Mouse (Mus musculus) MN1 (cell line): ENCODE measurements around the gene Ier5l.

ENCODE experiments used
- DNase-seq: peaks from one replicate; pipeline ENCODE4 v3.0.0-alpha.2; 2016; ENCODE audit warnings: low spot score

Ier5l gene

DNA sequence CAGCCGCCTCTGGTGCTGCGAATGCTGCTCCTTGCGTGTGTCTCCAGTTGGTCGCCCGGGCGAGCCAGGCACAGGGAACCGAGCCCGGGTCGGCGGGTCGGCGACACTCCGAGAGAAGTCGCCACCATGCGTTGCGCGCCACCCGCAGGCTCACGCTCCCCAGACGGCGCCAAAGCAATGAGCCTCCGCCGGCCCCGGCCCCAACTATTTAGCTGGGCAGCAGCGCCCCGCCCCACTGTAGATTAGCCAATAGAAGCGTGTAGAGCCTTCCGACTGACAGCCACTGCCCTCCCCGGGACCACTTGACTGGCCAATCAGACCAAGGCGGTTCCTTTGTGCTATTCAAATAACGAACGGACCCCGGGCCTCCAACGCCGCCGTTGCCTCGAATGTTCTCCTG lies at the start of gene Ier5l:
Gene Ier5l (minus strand): TSS at position 181 of the 400 bp plus-strand sequence.
- DNase-seq, result peak; percentile 87

DNA sequence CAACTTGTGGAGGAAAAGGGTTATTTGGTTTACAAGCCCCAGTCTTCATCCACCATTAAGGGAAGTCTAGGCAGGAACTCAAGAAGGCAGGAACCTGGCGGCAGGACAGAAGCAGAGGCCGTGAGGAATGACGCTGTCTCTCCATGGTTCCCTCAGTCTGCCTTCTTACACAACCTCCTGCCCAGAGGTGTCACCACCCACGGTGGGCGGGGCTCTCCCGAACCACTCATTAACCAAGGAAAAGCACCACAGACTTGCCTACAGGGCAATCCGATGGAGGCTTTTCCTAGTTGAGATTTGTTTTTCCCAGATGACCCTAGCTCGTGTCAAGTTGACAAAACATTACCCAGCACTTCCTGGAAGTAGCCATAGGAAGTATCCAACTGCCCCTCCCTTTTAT lies 49.7 kb upstream of the Ier5l start:
- no peak for DNase-seq

DNA sequence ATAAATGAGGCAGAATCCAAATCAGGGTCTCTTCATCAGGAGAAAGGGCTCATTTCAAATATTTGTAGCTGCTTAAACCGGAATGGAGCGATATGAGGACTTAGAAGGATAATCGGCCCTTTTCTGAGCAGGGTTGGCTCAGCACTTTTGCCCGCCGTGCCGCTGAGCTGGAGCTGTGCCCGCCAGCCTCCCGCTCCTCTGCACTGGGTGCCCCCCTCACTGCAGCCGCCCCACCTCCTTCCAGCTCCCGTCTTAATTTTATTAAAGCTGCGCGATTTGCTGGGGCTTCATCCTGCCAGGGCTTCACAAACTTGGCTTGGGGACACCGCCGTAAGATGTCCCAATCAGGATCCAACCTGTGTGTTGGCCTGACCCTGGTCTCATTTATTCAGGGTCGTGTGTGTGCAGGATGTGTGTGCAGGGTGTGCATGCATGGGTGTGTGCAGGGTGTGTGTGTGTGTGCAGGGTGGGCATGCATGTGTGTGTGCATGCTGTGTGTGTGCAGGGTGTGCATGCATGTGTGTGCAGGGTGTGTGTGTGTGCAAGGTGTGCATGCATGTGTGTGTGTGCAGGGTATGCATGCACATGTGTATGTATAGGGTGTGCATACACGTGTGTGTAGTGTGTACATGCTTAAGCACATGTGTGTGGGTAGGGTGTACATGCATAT lies 36.8 kb upstream of the Ier5l start:
- DNase-seq, result peak; percentile 51

DNA sequence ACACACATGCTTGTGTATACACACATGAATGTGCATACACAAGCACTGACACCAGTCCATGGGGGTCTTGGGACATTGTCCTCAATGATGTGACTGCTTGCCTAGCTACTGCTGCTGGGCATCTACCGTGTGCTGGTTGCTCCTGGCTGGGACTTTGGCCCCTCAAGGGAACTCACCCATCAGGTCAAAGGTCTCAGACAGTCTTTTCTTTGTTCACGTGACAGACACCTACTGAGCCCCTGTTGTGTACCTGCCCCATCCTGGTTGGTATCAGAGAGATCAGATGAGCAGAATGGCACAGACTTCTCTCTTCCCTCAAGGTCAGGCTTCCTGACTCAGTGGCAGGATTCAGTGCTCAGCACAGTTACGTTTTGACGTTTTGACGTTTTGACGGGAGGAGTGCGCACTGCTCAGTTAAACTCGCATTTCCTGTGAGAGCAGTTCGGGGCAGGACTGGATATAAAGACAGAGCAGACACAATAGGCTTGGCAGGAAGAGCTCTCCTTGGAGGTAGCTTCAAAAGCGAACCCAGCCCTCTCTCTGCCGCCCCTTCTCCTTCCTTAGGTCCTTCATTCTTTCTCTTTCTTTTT lies 33.2 kb upstream of the Ier5l start:
- no peak for DNase-seq

DNA sequence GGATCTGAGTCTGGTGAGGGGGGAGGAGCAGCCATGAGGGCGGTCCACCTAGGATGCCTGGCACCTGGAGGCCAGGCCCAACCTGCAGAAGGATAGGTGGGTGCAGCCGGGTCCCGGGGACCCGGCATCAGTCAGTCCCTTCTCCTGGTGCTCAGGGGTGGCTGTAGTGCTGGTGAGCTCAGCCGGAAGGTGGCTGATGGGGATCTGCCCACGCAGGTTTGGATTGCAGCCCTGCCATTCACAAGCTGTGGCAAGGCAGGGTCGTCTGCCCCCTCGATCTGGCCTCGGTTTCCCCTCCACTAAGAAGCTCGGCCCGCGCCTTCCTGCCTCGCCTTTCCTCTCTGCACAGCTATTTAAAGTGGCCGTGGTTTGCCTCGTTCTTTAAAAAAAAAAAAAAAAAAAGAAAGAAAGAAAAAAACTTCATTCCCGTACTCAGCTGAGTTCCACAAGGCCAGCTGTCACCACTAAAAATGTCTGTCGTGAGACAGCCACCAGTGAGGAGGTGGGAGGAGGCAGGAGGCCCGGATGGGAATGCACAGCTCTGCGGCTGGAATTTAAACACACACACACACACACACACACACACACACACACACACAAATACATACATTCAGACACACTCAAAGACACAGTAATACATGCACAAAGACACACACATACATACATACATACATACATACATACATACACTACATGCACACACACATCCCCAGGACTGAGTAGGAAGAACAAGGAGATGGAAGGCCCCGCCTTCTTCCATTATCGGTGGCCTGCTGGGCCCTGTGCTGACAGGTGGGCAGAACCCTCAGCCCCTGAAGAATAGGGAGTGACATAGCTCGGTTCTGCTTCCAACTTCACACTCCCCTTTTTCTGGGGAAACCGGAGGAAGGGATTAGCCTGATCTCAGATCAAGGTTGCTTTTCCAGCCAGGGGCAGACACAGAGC lies 29.9 kb upstream of the Ier5l start:
- DNase-seq, result no peak

DNA sequence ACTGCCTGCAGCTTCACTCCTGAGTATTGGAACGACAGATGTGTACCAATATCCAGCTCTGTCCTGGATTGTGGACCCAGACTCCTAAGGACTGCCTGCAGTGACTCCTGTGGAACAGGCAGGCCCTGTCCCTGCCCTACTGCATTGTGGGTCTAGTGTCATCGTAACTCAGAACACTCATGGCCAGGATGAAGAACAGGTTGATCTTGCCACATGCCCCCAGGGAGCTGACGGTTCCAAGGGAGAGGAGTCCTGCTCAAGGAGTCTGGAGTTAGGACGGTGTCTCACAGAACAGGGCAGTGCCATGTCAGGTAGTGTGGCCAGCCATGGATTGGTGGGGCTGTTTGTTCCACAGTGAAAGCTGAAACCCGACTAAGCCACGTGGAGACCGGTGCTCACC lies 27.7 kb upstream of the Ier5l start:
- DNase-seq, result no peak

DNA sequence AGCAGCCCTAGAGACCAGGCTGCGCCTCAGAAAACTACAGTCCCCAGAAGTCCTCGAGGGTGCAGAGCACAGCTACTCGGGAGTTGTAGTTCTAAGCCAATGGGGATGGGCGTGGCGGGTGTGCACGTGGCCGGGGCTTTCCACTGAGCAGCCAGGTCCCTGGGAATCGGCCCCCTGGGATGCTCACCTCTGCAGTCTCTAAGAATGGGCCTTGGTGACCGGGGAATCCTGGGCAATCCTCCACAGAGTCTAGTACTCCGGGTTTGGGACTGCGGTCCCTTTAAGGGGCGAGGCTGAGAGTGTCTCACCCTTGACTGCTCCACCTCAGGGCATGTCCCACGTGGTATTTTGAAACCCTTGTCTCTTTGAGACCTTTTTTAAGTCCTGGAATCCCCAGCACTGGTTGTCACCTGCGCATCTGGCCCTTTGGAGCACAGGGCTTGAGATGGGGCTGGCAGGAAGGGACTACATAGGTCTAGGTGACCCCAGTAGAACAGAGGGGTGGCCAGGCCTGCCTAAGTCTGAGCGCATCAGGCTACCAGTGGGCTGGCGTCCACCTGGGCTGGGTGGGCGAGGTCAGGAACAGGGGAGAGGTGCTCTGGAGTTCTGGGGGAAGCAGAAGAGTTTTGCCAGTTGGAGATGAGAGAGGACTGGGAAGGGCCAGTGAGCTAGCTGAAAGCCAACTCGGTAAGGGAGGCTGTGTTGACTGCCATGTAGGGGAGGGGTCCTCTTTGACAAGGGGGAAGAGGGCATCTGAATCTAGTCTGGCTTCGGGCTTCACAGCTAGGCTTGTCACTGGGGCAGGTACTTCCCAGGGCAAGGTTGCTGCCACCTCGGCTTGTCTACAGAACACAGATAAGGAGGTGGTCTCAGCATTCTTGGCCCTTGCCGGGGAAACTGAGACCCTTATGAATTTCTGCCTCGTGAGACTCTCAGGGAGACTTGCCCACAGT lies 22.2 kb upstream of the Ier5l start:
- peak; percentile 54 for DNase-seq

DNA sequence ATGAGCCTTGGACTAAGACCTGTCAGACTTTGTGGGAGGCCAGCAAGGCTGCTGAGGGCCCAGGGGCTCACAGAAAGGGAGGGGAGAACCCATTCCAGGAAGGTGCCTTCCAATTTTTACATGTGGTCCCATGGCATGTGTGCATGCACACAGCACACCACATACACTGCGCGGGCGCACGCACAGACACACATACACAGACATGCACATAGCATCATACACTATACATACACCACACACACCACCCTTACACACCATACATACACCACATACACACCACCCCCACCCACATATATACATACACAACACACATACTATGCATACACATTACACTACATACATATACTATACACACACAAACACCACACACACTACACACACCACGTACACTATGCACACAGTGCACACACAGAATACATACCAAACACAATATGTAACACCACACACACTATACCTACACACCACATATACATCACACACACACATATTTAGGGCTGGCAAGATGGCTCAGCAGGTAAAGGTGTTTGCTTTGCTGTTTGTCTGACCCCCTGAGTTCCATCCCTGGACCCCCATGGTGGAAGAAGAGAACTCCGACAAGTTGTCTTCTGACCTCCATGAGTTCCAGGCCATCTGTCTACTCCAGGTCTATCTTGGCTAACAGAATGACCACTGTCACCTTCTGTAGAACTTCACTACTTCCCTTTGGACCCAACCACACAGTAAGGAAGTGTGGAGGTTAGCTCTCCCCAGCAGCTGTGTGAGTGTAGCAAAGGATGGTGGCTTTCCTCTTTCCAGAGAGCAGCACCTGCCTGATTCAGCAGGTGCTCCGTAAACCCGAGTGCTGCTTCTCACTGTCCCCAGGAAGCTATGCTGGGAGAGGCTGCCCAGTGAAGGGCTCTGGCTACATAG lies 21.2 kb upstream of the Ier5l start:
- no peak for DNase-seq

DNA sequence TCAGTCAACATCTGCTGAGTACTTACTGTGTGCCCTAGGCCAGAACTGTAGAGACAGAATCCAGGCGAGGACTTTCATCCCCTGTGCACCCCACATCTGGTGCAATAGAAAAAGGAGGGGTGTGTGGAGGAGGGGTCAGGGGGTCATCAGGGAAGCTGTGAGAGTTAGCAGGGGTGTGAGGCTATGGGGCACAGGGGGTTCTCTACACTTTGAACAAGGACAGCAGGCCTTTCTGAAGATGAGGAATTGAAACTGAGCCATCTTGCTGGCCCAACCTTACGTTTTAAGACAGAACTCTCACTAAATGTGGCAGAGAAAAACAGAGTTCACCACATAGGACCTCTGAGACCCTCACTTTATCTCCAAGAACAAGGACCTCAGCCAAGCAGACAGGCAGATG lies 16.4 kb upstream of the Ier5l start:
- DNase-seq, result no peak

DNA sequence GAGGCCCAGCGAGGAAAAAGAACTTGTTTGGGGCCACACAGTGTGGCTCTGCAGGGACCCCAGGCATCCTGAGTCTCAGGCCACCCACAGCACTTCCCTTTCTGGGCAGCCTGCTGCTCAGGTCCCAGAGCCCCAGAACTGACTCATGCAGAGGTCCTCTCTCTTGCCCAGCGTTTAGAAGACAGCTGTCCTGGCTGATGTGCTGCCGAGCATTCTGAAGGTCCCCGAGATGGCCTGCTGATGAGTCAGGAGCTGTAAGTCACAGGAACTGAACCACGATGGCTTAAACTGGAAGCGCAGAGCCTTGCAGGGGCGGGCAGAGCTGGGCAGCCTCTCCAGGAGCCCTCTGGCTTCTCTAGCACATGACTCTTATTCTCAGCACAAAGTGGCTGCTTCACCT lies 13.6 kb upstream of the Ier5l start:
- DNase-seq, result peak; percentile 54

DNA sequence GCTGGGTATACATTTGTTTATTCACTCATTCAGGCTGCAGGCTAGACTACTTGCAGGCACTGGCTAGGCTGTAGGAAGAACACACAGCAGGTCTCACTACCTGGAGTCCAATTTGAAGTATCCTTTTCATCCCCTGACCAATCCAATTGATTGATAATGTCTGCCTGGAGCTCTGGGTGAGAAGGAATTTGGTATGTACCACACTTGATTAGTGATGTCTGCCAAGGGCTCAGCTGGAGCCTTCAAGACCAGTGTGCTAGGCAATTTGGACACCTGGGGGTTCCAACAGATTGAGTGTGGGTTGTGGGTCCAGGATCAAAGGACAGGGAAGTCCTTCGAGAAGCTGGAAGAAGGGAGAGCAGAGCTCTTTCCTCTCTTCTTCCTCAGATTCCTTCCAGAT lies 4.5 kb upstream of the Ier5l start:
- DNase-seq, result no peak

DNA sequence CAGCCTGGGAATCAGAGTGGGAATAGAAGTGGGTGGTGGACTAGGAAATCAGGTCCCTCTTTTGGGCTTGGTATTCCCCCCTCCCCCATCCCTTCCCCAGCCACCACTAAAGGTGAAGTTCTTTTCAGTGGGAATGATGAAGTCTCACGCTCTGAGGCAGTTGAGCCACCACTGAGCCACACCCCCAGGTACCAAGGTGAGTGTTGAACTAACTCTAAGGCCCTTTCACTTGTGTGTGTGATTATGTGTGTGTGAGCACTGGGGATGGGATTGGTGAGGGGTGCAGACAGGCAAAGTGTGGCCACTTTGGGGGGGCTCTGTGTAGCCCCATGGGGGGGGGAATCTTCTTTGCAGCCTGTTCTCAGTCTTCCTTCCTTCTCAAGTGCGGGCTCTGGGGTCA lies 2.2 kb upstream of the Ier5l start:
- no peak for DNase-seq

DNA sequence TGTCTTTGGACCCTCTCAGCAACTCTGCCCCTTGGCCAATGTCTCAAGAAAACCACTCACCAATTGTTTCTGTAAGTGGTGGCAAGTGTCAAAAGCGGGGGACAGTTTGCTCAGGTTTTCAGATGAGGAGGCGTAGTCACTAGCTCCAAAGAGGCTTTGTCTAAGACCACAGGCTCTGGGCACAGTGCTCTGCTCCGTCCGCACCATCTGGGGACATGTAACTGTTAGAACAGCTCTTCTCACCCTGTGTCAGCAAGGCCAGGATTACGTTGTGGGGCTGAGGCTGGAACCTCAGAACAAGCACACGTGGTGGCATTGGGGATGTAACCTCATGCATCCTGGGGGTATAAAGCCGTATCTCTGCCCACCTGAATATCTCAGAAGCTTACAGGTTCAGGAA lies 1.4 kb upstream of the Ier5l start:
- no peak for DNase-seq

DNA sequence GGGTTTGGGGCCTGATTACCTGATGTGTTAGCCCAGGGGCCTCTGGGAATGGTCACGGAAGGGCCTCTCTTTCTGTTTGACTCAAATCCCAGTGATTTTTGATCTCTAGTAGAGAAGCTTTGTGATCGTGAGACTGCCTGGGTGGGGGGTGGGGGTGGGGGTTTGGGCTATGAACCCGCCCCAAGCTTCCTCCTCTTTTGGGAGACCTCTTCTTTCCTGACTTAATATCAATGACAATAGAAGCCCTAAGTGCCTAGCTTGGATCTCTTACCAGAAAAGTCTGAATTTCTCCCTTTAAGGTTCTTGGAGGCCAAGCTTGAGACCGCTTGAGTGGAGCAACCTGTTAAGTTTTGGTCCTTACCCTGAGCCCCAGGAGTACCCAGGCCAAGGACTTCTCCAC lies 757 bp upstream of the Ier5l start:
- DNase-seq, result no peak

DNA sequence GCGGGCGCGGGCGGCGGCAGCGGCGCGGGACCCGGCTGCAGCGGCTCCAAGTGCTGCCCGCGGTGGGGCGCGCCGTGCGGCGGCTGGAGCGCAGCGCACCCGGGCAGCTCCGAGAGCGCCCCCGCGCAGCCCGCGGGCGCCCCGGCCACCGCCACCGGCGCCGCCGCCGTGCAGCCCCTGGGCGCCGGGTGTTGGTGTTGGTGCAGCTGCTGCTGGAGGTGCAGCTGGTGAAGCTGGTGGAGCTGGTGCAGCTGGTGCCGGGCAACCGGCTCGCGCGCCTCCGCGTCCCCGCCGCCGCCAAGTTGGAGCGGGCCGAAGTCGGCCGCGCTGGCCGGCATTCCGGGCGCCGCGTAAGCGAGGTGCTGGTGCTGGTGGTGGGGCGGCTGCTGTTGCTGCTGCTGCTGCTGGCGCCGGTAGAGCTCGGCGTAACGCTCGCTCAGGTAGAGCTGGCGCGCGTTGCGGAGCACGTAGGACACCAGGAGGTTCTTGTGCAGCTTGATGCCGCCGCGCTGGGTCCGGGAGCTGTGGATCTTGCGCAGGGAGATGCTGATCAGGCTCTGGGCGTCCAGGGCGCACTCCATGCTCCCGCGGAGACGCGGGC lies 488 bp downstream of the Ier5l start:
- DNase-seq, result peak; percentile 63

DNA sequence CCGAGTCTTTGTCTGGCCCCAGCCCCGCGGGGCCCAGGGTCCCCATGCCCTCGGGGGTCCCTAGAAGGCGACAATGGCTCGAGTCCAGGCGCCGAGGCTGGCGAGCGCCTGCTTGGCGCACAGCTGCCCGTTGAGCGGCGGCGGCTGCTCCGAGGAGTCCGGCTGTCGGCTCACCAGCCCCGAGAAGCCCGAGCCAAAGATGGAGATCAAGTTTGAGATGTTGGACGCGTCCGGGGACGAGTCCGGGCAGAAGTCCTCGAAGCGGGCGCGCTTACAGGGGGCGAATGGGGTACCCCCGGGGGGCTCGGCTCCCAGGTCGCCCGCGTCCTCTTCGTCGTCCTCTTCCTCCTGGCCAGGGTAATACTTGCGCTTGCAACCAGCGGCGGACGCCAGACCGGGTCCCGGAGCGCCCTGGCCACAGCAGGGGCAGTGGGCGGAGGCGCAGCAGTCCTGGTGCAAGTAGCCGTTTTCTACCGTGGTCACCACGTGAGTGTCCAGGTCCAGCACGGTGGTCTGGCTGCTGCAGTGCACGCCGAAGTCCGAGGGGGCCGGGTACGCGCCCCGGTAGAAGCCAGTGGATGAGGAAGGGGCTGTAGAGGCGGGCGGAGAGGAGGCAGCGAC lies 1.2 kb downstream of the Ier5l start:
- peak; percentile 54 for DNase-seq

DNA sequence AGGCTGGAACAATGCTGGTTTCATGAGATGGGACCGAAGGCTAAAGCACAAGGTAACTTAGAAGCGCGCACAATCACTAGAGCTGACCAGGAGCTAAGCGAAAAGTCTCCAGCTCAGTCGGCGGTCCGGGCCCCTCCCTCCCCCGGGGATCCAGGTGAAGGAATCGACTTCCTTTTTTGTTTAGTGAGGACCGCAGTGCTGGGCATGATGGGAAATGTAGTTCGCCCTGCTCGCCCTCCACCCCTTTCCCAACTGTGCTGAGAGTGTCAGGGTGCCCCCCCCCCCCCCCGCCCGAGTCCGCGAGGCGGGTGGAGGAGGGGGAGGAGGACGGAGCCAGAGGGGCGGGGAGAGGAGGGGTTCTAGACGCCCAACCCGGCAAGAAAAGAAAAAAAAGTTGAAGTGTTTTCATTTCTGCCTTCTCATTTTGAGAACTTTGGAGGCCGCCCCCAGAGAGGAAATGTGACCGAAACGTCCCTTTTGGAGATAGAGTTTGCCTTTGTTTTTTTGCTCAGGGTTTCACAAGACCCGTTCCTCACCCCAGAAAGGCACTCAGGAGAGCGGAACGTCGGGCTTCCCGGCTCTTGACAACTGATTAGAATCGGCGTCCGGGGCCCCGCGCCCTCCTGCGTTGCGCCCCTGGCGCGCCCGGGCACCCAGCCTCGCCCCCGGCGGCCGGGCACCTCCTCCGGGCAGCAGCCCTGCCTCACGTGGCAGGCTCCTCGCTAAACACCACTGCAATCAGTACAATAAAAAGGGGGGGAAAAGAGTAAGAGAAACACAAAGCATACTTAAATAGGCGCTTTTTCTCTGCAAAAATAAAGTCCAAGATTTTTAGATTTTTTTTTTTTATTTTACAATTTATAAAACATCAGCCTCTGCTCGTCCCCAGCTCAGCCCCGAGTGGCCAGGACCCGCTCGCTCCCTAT lies 2.0 kb downstream of the Ier5l start:
- peak; percentile 87 for DNase-seq

DNA sequence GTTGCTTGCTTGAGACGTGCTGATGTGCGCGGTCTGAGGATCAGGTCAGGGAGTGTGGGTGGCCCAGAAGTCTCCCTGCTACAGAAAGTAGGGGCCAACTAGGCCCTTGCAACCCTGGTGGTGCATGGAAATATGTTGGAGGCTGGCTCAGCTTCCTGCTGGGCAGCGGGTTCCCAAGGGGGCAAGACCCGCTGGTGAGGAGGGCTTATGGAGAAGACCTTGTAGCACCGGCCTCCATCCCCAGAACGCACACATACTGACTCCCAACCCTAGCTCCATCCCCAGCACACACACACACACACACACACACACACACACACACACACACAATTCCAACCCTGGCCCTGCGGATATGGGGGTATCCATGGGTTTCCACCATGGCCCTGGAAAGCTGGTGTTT lies 3.0 kb downstream of the Ier5l start:
- peak; percentile 46 for DNase-seq
